Mouse (Mus musculus) brain, embryonic 18.5 days (tissue): ENCODE results near the gene Adh6a.
"Not testable (repeated sequence)": the region's sequence is repeated elsewhere in the genome, so short reads cannot be mapped to it uniquely, and the experiment has no call there.

Experiments
- DNase-seq: peaks from one replicate; pipeline ENCODE4 v3.0.0-alpha.2; 2012; ENCODE audit warnings: low read depth, low spot score

The Adh6a gene

GRCm38 (mm10) chr3:138325001-138325400 lies 11.9 kb downstream of the Adh6a start:
- no peak for DNase-seq

GRCm38 (mm10) chr3:138325466-138325865 lies 12.4 kb downstream of the Adh6a start:
- no peak for DNase-seq

GRCm38 (mm10) chr3:138333910-138334309 lies 20.8 kb downstream of the Adh6a start:
- no peak for DNase-seq

- no peak for DNase-seq
Observed at GRCm38 (mm10) chr3:138334320-138334719, 21.2 kb downstream of the Adh6a start.

- no peak for DNase-seq
Observed at GRCm38 (mm10) chr3:138335566-138335965, 22.5 kb downstream of the Adh6a start.

- DNase-seq = no peak
Observed at GRCm38 (mm10) chr3:138336104-138336754, 23.1 kb downstream of the Adh6a start.

- no peak for DNase-seq
Observed at GRCm38 (mm10) chr3:138341471-138341870, 28.4 kb downstream of the Adh6a start, which contains the start of gene Adh6b. TSS of gene Adh6b (plus strand) at chr3:138341775.

GRCm38 (mm10) chr3:138347041-138347440 lies 34.0 kb downstream of the Adh6a start:
- DNase-seq = no peak

GRCm38 (mm10) chr3:138352012-138352809 lies 39.1 kb downstream of the Adh6a start:
- DNase-seq = no peak

- no peak for DNase-seq
Observed at GRCm38 (mm10) chr3:138358856-138359255, 45.8 kb downstream of the Adh6a start.

- DNase-seq = no peak
Observed at GRCm38 (mm10) chr3:138360721-138361120, 47.6 kb downstream of the Adh6a start.

GRCm38 (mm10) chr3:138362920-138363319 lies 49.8 kb downstream of the Adh6a start:
- DNase-seq = no peak

GRCm38 (mm10) chr3:138366181-138366580 lies 53.1 kb downstream of the Adh6a start:
- no peak for DNase-seq

- DNase-seq = no peak
Observed at GRCm38 (mm10) chr3:138369546-138369945, 56.5 kb downstream of the Adh6a start.

- DNase-seq = not testable (repeated sequence)
Observed at GRCm38 (mm10) chr3:138370289-138370688, 57.2 kb downstream of the Adh6a start.

GRCm38 (mm10) chr3:138373920-138374319 lies 60.8 kb downstream of the Adh6a start:
- DNase-seq = no peak

GRCm38 (mm10) chr3:138375148-138375547 lies 62.1 kb downstream of the Adh6a start:
- no peak for DNase-seq
